Mouse (Mus musculus) hindlimb bud, embryonic 11.5 days (tissue): ENCODE results near the gene Ep300.
A peak's percentile ranks its signal among the peaks of the same experiment; 100 is the strongest.

ENCODE experiments used
- DNase-seq: peaks from one replicate; pipeline ENCODE4 v3.0.0-alpha.2; 2012; ENCODE audit warnings: low read depth, low spot score; ENCODE audit errors: extremely low spot score

The Ep300 gene

GRCm38 (mm10) chr15:81584913-81585745 is at the start of gene Ep300:
Gene Ep300 (plus strand): TSS chr15:81585351.
- DNase-seq, result peak; percentile 86

GRCm38 (mm10) chr15:81535881-81536351 is 49.2 kb upstream of the Ep300 start:
- no peak for DNase-seq

GRCm38 (mm10) chr15:81538149-81538548 is 47.0 kb upstream of the Ep300 start:
- no peak for DNase-seq

GRCm38 (mm10) chr15:81539560-81539959 is 45.6 kb upstream of the Ep300 start:
- no peak for DNase-seq

GRCm38 (mm10) chr15:81544916-81545315 is 40.2 kb upstream of the Ep300 start:
- no peak for DNase-seq

GRCm38 (mm10) chr15:81545387-81546176 is 39.6 kb upstream of the Ep300 start:
- DNase-seq, result no peak

GRCm38 (mm10) chr15:81553455-81553854 is 31.7 kb upstream of the Ep300 start:
- DNase-seq, result no peak

GRCm38 (mm10) chr15:81554558-81555297 is 30.4 kb upstream of the Ep300 start:
- peak; percentile 18 for DNase-seq

GRCm38 (mm10) chr15:81555986-81556385 is 29.2 kb upstream of the Ep300 start:
- no peak for DNase-seq

GRCm38 (mm10) chr15:81561501-81561900 is 23.6 kb upstream of the Ep300 start:
- DNase-seq, result no peak

- no peak for DNase-seq
Measured at GRCm38 (mm10) chr15:81561996-81562395, 23.2 kb upstream of the Ep300 start.

- no peak for DNase-seq
Measured at GRCm38 (mm10) chr15:81562491-81563488, 22.4 kb upstream of the Ep300 start.

GRCm38 (mm10) chr15:81568093-81568492 is 17.1 kb upstream of the Ep300 start:
- DNase-seq, result no peak

GRCm38 (mm10) chr15:81568592-81568991 is 16.6 kb upstream of the Ep300 start:
- no peak for DNase-seq

GRCm38 (mm10) chr15:81576961-81577360 is 8.2 kb upstream of the Ep300 start:
- DNase-seq, result no peak

GRCm38 (mm10) chr15:81577743-81578165 is 7.4 kb upstream of the Ep300 start:
- DNase-seq, result no peak

- DNase-seq, result no peak
Measured at GRCm38 (mm10) chr15:81584466-81584865, 685 bp upstream of the Ep300 start.

- no peak for DNase-seq
Measured at GRCm38 (mm10) chr15:81585746-81586461, 753 bp downstream of the Ep300 start.

- DNase-seq, result no peak
Measured at GRCm38 (mm10) chr15:81586466-81586865, 1.3 kb downstream of the Ep300 start.
